Mouse (Mus musculus) olfactory bulb, adult 2 months (tissue): ENCODE results near the gene Tmem200c. TPM values are rescaled to one million over a fixed set of nuclear protein-coding genes. Genes with fewer than 3 reads are reported as not detected.

ENCODE experiments used
- H3K27ac ChIP-seq: fragments of 200-500 bp; 2 replicates; pipeline ENCODE4 v1.5.1; 2012; ENCODE audit warnings: low read depth, low read length; ENCODE audit not compliant: insufficient read depth
- H3K4me1 ChIP-seq: fragments of 200-500 bp; 2 replicates; pipeline ENCODE4 v1.6.1; 2012; ENCODE audit warnings: low read length; ENCODE audit not compliant: control insufficient read depth, insufficient read depth
- H3K4me3 ChIP-seq: fragments of 200-500 bp; 2 replicates; pipeline ENCODE4 v1.5.1; 2012; ENCODE audit warnings: mild to moderate bottlenecking, low read depth, low read length, moderate library complexity; ENCODE audit not compliant: insufficient read depth
- CTCF ChIP-seq: fragments of 200-500 bp; IDR thresholded peaks from 2 replicates; pipeline ENCODE4 v1.5.1; 2012; ENCODE audit warnings: low read depth, mild to moderate bottlenecking, low read length, moderate library complexity; ENCODE audit not compliant: insufficient read depth
- POLR2A ChIP-seq: fragments of 200-500 bp; IDR thresholded peaks from 2 replicates; pipeline ENCODE4 v1.6.1; 2012; ENCODE audit warnings: mild to moderate bottlenecking, low read depth, low read length, moderate library complexity; ENCODE audit not compliant: insufficient read depth
- WGBS: fragments of 180-500 bp; shearing (Covaris S2); methylation state at CpG from one replicate; pipeline ENCODE4 v1.1.7; 2018; 5-methylcytosine and 5-hydroxymethylcytosine counted together
- polyA plus RNA-seq: library from polyadenylated mRNA; stranded (reverse); fragments of >200 nt; gene quantifications from 2 replicates; pipeline ENCODE4 v1.2.4, GENCODE M21; 2012; ENCODE audit warnings: low replicate concordance; ENCODE audit not compliant: missing spikeins, insufficient read depth, insufficient read length

Gene Tmem200c
- polyA plus RNA-seq, 1 experiment = not detected

DNA sequence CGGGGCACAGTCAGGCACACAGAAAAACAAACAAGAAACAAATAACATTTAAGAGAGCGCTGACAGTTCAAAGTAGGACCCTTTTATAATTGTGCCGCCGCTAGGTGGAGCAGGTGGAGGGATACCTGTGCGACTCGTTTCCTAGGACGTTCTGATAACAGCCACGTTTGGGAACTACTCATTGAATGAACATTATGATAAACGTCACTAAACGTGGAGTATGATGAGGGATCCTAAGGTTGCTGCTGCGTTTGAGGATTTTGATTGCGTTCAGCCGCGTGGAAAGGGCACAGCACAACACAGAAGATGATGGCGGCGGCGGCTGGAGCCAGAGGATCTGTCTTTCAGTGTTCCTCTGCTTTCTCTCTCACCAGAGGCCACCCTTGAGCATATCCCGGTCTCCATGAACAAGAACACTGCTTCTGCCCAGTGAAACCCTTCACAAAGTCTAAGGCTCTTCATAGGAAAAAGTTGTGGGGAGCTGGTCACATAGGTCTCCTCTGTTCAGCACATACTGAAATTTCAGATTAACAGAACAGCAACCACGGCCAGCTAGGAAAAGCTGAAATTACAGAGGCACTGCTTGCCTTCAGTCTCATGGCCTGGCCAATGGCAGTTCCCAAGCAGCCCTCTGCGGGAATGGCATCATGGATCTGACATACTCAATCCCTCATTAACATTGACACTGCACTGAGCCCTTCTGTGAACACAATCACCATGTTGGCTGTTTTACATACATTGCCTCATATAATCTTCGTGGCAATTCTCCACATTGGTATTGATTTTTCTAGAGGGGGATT is 55.5 kb downstream of the Tmem200c start:
- peaks cover 2% of the 10 kb centered on the region; the same call in 1 of the 2 replicates for H3K4me1 ChIP-seq
- no peak for TF ChIP-seq POLR2A
- no peak for TF ChIP-seq CTCF
- WGBS = 8% methylated on average over 21 of the region's 21 CpGs
- peak overlapping the region; percentile 45 for H3K4me3 ChIP-seq
- no peak overlapping the region for H3K27ac ChIP-seq

DNA sequence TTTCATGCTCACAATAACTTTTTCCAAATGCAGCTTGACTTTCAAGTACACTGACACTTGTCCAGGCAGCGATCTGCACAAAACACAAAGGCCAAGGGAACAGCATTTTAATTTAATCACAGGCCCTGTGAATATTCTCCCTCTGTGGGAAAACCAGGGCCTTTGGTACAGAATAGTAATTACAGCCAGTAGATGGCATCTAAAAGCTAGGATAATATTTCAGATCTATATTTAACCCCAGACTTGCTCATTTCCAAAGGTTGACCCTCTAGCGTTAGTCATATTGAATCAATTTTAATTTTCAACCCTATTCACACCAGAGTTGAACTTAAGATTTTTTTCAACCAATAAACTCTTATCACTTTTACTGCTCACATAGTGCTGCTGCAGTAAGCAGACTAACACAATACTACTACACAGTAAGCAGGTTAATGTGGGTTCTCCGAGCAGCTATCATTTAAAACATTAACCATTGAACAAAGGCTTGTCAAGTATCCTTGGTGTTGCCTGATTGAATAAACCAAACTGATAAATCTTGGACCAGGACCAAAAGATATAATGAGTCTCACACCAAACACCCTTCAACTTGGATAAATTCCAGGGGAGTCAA is 57.2 kb downstream of the Tmem200c start:
- TF ChIP-seq CTCF = no peak
- TF ChIP-seq POLR2A = no peak
- Histone ChIP-seq H3K4me1 (peaks cover 2% of the 10 kb centered on the region; the same call in 1 of the 2 replicates), H3K4me3 (no peak overlapping the region), H3K27ac (no peak overlapping the region)
- 51% methylated on average over 3 of the region's 3 CpGs for WGBS

DNA sequence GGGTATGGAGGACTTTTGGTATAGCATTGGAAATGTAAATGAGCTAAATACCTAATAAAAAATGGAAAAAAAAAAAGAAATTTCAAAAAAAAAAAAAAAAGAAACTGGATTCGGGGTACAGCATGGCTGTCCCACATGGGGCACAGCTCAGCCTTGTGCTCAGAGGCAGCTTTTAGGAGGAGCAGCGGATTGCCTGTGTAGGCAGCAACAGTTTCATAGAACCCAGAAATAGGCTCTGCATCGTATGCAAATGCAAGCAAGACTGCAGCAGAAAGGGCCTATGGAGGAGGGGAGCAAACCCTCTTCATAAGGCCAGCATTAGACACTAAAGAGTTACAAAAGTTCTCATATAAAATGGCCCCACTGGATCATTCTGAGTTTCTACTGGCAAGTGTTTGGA is 64.2 kb downstream of the Tmem200c start:
- WGBS = 61% methylated on average over 3 of the region's 3 CpGs
- Histone ChIP-seq H3K4me1 (no peaks in the 10 kb centered on the region), H3K4me3 (no peak overlapping the region), H3K27ac (no peak overlapping the region)
- no peak for TF ChIP-seq CTCF
- TF ChIP-seq POLR2A = no peak

Other genes with a start within 250 kb of the Tmem200c start
- 377 TPM in 1 of 2 replicates, not detected in the other for gene Epb41l3, start 249.1 kb downstream of the Tmem200c start, polyA plus RNA-seq